Mouse (Mus musculus): ENCODE data around the gene Tcirg1.

The Tcirg1 gene

DNA sequence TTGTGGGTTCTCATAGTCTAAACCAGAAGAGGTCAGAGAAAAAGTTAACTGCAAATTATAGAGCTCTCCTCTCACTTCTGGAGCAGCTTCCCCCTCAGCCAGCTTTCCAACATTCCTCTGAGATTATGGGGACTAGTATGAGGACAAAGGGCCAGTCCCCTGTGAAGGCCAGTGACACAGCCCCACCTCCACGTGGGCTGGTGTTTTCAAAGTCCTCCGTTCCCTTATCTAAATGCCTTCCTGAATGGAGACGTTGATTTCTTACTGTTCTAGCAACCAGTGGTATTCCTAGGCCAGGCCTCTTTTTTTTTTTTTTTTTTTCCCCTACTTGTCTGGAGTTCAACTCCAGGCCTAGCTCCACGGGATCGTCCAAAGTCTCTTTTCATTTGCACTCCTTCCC lies 56.9 kb downstream of the Tcirg1 start:
- no peak for DNase-seq

GRCm38 (mm10) chr19:3849251-3849650 lies 57.7 kb downstream of the Tcirg1 start:
- DNase-seq = no peak

GRCm38 (mm10) chr19:3848207-3848808 lies 58.6 kb downstream of the Tcirg1 start:
- no peak for DNase-seq

- no peak for DNase-seq
Observed at GRCm38 (mm10) chr19:3847711-3848110, 59.2 kb downstream of the Tcirg1 start.

- no peak for DNase-seq
Observed at GRCm38 (mm10) chr19:3846676-3847604, 60.0 kb downstream of the Tcirg1 start.

All from spleen, adult 18-20 months (tissue).